Mouse (Mus musculus): ENCODE results near the gene Dcaf12.

Dcaf12 gene

DNA sequence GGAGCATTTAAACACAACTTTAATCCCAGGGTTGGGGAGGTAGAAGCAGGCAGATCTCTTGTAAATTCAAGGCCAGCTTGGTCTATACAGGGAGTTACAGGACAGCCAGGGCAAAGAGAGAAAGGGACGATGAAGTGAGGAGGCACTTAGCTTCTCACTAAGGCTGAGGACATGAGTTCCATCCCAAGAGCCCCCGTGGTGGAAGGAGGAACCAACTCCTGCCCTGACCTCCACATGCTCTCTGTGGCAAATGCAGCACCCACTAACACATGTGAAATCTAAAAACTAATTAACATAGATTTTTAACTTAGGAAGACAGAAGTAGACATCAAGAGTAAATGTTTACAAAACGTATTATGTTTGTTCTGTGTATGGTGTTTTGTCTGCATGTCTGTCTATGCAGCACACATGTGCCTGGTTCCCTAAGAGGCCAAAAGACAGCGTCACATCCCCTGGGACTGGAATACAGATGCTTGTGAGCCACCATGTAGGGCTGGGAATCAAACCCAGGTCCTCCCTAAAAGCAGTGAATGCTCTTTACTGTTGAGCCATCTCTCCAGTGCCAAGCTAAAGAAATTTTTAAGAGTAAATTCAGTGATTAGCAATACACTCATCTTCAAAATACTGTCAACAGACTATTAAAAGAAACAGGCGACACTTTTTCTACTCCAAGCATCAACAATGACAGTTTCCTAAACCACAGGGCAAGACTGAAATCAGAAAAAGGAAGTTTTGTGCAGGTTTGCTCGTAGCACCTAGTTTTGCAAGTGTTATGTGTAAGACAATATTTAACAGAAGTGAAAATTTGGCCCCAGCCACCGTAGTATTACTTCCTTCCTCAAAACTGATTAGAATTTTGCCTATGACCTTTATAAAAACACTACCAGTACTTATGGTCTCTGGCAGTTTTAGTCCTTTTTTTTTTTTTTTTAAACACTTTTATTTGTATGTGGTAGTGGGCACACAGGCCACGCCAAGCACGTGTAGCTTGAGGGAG is 3.8 kb downstream of the Dcaf12 start:
- DNase-seq (ENCODE audit: low spot score in 2 of 2): no peak

DNA sequence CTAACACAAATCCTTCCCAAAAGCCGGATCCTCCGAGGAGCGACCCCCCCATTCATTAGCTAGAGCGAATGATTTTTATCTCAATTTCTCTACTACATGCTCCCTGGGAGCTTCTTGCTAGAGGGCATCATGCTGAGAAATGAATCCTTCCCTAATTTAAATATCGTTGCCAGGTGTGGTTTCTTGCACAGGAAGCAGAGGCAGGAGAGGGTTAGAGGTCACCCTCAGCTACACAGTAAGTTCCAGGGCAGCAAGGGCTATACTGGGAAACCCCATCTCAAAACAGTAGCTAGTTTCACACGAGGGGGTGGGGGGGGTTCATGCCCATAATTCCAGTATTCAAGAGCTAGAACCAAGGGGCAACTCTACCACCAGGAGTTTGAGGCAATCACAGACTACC is 7.3 kb downstream of the Dcaf12 start:
- DNase-seq (ENCODE audit: low spot score in 2 of 2): no peak

DNA sequence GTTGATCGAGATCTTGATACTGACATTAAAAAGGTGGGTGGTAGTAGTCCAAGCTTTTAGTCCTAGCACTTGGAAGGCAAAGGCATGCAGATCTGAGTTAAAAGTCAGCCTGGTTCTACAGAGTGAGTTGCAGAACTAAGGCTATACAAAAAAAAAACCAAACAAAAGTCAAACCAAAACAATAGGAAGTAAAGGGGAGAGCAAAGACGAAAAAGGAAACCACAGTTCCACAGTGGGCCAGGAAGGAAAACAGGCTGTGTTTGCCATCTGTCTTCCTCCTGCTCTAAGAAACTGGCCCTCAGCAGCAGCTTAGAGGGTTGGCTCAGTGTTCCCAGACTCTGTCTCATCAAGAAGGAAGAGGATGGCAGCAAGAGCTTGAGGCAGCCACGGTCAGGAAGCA is 10.4 kb downstream of the Dcaf12 start:
- DNase-seq (ENCODE audit: low spot score in 2 of 2): peak; percentile 21 to 22

DNA sequence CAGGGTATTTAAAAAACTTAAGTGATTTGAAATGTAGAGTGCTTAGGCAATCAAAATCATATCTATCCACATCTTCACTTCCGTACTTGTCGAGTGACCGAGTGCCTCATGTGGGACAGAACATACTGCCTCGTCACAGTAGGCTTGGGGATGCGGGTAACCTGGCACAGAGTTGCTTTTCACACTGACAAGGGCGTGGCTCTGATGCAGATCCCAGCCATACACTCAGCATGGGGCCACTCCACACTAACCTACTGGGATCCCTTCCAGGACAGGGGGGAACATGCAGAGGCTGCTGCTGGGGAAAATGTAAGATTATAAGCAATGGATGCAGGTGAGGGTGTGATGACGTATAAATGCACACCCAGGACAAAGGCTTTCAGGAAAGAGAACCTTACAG is 11.0 kb downstream of the Dcaf12 start:
- no peak for DNase-seq (ENCODE audit: low spot score in 2 of 2)

DNA sequence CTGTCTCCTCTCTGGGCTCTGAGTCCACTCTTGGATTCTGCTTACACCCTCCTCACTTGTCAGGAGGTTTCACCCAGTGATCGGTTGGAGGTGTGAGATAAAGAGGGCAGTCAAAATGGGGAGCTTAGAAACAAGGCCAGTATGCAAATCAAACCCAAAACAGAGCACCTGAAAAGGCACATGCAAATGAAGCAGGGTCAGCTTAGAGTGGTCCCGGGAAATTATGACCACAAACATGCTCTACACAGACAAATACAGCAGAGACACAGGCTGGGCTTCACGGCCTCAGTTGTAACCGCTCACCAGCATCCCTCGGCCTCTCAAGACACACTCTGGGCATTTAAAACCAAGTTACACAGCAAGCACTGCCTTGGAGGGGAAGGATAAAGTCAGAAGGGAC is 15.7 kb downstream of the Dcaf12 start:
- no peak for DNase-seq (ENCODE audit: low spot score in 2 of 2)

DNA sequence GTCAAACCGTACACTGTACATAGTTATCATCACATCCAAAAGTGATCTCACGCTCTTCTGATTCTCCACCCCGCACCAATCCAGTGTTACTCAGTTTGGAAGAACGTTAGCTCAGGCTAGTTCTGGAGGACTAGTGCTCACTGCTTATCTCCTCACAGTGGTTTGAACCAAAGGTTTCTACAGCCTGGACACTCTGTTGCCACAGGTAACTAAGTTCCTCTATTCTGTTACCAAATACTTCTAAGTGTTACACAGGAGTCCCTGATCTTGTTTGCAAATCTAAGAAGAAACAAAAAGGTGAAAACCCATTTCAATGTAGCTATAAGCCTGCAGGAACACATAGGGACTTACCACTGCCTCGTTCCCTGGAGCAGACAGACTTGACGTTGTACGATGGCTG is 18.7 kb downstream of the Dcaf12 start:
- no peak for DNase-seq (ENCODE audit: low spot score in 2 of 2)

DNA sequence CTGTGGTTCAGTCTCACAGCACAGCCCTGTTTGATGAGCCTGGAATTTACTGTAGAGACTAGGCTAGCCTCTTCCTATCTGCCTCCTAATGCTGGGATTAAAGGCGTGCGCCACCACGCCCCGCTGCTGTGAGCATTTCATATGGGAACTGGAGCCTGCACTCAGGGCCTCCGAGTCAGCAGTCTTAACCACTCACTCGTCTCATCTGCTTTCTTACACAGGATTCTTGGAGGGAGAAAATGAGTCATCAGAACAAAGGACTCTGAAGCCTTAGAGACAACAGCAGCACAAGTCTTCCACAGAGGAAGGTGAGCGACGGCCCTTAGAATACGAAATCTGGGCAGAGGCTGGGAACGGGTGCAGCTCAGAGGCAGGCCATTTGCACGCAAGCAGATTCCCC is 19.2 kb downstream of the Dcaf12 start:
- no peak for DNase-seq (ENCODE audit: low spot score in 2 of 2)

DNA sequence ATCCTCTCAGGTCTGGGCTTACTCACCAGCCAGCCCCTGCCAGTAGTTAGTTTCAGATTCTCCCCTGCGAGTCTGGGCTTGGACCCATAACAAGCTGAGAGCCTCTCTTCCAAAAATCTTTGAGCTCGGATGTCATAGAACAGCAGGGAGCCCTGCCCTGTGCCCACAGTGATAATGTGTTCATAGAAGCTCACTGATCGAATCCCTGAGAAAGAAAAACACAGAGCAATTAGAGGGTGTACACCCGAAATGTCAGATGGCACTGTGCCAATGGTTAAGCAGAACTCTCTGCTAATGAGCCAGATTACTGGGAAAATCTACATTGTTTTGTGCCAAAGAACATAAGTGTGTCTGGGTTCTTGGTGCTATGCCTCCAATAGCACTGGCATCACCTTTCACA is 20.8 kb downstream of the Dcaf12 start:
- DNase-seq (ENCODE audit: low spot score in 2 of 2): no peak

DNA sequence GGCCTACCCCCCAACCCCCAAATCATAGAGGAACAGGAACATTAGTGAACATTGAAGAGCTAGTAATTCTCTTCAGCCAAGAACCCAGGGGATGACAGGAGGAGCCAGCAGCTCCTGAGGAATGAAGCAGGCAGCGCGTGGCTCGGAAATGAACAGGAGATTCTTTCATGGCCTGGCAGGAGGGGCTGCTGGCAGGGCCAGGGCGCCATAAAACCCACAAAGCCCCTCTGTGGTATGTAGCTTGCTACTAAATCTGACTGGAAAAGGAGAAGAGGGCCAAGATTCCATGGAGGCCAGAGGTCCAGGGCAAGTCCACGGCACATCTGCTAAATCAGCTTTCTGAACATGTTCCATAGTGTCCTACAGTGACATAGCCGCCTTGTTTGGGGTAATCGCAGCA is 24.9 kb downstream of the Dcaf12 start:
- no peak for DNase-seq (ENCODE audit: low spot score in 2 of 2)

DNA sequence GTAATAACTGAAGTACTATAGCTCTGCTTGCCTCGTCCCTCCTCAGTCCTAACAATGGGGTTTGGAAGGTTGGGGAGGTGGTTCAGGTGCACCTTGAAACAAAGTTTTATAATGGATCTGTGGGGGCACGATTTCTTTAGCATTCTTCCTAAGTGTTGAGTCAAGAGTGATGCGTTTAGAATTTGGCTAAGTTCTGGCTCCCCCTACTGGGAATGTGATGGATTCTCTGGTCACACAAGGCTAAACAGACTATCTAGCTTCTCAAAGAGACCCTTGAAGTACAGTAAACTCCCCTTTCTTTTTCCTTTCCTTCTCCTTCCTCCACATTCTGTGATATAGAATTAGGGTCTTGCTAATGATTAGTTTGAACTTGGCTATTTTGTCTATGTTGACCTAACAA is 28.3 kb downstream of the Dcaf12 start:
- peak in 1 of 2 experiments; percentile 47 for DNase-seq (ENCODE audit: low spot score in 2 of 2)

DNA sequence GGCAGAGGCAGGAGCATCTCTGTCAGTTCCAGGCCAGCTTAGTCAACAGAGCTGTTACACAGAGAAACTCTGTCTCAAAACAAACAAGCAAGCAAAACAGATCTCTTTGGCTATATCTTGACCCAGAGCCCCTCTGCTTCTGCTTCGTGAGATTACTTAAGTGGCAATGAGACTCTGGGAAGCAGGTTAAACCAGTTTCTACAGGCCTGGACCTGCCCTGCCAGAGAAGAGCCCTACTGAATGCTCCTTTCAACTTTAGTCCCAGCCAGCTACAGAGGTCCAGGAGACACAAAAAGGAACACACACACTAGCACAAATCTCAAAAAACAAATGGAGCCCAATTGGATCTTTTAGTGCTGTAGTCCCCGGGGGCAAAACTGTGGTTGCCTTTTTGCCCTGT is 30.6 kb downstream of the Dcaf12 start:
- DNase-seq (ENCODE audit: low spot score in 2 of 2): no peak

DNA sequence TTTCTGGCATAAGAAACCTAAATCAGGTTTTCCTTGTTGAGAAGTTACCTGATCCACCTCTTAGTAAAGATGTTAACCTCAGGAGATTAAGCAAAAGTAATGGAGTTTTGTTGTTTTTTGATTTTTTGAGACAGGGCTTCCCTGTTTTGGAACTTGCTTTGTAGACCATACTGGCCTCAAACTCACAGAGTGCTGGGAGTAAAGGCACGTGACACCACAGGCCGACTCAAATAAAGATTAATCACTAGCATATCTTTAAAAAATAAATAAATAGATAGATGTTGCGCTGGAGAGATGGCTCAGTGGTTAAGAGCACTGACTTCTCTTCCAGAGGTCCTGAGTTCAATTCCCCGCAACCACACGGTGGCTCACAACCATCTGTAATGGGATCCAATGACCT is 38.8 kb downstream of the Dcaf12 start:
- DNase-seq (ENCODE audit: low spot score in 2 of 2): no peak

DNA sequence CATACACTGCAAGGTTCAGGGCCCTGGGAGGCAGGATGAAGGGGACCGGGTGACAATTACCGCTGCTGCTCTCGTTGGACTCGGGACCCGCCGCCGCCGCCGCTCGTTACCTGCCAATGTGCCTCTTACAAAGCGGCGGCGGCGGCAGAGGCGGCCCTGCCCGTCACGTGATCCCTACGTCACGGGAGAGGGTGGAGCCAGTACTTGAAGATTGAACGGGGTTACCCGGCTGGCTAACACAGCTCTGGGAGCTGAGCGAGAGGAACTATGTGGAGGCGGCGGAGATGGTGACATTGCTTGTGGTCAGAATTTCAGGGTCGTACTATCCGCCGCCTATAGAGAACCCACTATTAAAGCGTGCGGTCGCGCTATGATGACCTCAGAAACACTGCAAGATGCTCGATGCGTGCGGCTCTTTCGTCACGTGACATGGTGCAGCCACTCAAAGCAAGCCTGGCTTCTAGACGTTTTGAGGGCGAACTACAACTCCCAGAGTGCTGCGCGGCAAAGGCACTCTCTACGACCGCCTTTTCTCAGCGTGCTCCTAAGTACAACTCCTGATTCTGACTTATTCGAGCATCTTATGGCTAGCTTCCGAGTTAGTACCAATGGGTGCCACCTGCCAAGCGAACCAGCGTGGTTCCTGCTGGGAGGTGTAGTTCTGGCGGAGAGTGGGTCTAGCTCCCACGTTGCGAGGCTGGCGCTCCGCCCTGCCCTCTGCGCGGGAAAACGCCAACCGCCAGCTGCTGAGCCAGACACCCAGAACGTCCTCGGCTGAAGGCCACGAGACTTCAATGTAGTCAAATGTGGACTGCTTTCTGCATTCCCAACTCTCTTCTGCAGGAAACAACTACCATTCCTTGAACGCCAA is 39.5 kb downstream of the Dcaf12 start, which contains the start of gene Ubap2:
Gene Ubap2 (minus strand): TSS at position 165 of the 871 bp plus-strand sequence.
- DNase-seq (ENCODE audit: low spot score in 2 of 2): peak; percentile 98 to 99

DNA sequence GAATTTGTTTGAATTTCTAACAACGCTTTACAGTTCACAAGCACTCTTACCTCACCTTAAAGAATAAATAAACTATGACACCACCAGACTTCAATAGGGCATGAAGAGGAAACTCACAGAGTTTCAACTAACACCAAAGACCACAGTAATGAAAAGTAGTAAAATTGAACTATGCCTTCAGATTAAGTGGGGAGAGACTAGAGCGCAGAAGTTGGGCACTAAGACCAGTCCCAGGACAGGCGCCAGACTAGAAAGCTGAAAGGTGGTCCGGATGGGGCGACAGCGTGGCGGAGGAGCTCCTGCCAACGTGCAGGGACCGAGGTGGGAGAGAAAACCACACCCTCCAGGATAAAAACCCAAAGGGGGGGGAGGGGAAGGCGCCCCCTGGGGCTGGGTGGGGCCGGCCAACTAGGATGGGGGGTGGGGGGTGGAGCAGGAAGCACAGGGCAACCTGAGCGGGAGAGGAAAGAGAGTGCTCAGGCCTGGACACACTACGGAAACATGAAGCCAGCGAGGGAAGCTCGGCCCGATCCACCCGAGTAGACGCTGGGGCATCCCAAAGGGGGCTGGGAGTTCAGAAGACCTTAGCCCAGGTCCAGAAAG is 40.2 kb downstream of the Dcaf12 start:
- no peak for DNase-seq (ENCODE audit: low spot score in 2 of 2)

DNA sequence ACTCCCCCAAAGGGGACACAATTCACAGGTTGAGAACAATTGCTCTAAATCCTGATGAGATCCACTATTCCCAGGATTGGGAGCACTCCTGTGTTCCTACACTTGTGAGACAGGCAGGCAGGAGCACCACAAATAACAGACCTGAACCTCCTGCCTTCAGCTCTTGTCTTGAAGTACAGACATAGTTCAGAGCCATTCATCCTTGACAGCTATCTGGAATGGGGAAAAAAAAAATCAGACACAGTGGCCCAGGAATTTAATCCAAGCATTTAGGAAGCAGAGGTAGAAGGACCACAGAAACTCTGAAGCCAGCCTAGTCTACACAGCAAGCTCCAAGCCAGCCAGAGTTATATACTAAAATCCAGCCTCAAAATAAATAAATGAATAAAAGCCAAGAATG is 46.6 kb downstream of the Dcaf12 start:
- no peak for DNase-seq (ENCODE audit: low spot score in 2 of 2)

DNA sequence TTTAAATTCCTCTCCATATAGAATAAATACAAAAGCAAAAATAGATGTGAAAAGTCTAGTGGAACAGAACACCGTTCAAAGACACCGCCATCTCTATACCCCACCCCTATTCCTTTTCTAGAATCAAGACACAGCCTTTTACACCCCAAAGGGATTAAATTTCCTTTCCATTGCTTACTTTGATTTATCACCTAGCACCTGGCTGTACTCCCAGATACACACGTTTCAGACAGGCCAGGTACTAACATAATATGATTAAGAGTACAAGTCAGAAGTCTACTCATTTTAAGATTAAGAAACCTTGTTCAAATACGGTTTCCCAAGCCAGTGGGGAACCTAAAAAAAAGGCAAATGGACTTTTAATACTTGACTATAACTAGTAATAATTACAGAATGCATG is 48.3 kb downstream of the Dcaf12 start:
- no peak for DNase-seq (ENCODE audit: low spot score in 2 of 2)

DNA sequence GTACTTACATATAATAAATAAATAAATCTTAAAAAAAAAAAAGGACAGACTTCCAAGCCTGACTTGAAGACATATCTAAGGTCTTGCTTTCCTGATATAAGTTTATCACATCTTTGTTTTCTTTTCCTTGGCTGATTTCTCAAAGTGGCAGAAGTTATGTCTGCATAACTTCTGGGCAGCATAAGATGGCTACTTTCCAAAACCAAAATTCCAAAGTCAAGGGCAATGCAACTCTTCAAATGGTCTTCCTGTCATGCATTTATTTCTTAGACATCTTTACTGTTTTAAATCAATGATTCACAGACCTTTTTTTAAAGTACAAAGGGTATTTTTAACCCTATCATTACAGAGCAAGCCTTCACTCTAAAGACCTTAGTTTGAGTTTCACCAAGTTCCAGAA is 54.0 kb downstream of the Dcaf12 start:
- no peak for DNase-seq (ENCODE audit: low spot score in 2 of 2)

DNA sequence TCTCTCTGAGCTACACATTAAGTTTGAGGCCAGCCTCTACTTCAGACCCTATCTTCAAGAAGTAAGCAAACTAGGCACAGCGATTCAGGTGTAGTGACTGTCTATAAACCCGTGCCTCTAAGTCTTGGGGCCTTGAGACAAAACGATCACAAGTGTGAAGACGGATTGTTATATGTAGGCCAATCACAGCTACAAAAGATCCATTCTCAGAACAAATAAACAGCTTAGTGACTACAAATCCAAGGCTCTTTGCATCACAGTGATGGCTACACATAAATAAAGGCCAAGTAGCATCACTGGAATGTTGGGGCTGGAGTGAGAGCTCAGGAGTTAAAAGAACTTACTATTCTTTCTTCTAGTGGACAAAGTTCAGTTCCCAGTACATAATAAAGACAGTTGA is 55.7 kb downstream of the Dcaf12 start:
- DNase-seq (ENCODE audit: low spot score in 2 of 2): no peak

DNA sequence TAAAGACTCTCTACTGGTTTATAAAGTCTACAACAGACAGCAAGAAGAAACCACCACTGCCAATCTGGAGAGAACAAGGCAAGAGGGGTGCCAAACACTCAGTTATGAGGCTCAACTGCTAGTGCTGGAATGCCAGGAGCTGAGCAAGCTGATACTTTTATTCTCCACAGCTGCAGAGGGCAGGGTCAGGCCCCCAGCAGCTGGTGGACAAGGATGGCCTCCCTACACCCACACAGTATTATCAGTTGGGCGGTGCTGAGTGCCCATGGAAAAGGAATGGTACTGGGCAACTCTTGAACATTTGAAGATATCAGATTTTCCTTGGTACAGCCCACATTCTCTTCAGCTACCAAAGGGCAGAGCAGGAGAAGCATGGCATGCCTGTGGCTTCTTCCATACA is 56.9 kb downstream of the Dcaf12 start:
- DNase-seq (ENCODE audit: low spot score in 2 of 2): no peak

DNA sequence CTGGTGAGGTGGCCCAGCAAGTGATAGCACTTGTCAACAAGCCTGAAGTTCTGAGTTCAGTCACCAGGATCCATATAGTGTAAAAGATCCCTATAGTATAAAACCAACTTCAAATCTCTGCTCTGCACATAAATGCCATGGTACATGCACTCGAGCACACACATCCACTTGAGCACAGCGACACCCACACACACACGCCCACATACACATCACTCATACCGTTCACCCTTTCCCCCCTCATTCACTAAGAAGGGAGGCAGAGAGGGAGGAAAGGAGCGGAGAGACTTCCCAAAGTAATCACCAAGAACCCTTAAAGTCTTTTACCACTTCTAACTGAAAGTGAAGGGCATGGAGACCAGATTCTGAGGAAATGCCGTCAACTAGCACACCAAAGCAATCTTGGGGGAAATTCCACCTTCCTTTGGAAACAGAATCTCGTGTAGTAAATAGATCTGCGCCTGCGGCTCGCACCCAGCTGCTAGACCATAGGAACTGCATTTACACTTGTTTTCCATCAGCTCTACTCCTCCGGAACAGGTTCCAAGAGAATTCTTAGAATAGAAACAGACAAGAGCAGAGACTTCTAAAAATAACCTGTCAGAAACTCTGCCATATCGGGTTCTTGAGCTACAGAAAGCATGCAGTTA is 59.0 kb downstream of the Dcaf12 start:
- peak; percentile 34 to 73 for DNase-seq (ENCODE audit: low spot score in 2 of 2)

DNA sequence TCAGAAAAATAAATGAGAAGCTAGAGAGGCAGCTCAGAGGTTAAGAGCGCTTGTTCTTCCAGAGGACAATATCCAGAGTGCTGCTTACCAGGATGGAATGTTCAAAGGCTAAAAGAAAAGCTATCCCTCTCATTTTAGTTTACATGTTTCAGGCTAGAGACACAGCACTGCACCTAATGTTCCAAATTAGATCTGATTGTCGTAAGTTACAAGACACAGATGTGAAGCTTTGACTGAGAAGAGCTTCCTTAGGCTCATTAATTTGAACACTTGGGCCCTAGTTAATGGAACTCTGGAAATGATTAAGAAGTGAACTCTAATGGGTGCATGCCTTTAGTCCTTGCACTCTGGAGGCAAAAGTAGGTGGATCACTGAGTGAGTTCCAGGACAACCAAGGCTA is 60.9 kb downstream of the Dcaf12 start:
- DNase-seq (ENCODE audit: low spot score in 2 of 2): no peak

DNA sequence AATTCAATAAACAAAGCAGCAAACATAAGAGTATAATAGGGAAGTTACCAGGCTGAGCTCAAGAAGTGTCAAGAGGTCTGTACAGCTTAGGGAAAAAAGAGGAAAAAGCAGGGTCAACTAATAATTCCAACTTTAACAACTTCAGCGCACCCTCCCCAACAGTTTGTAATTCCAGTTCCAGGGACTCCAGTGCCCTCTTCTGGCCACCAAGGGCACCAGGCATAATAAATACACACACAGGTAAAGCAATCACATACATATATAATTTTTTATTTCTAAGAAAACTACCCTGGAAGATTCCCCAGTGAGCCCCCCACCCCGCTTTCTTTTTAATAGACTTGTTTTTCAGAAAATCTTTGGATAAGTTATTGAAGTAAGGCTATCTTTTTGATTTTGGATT is 69.3 kb downstream of the Dcaf12 start:
- no peak for DNase-seq (ENCODE audit: low spot score in 2 of 2)
